Mouse (Mus musculus) hindbrain, embryonic 12.5 days (tissue): ENCODE results near the gene Gm6176. TPM values are rescaled to one million over a fixed set of nuclear protein-coding genes. Genes with fewer than 3 reads are reported as not detected.
"Not testable (repeated sequence)": the region's sequence is repeated elsewhere in the genome, so short reads cannot be mapped to it uniquely, and the experiment has no call there.

Source experiments
- ATAC-seq: fragments of 200-750 bp; cut with Nextera tagmentation; 2 replicates; pipeline ENCODE4 v1.8.0; 2017; ENCODE audit warnings: moderate TSS enrichment; ENCODE audit not compliant: low FRiP score
- H3K27ac ChIP-seq: fragments of 300-500 bp; sonication (generic); 2 replicates; pipeline ENCODE4 v1.5.1; 2016; ENCODE audit warnings: mild to moderate bottlenecking
- H3K27me3 ChIP-seq: fragments of 300-500 bp; sonication (generic); 2 replicates; pipeline ENCODE4 v1.6.1; 2016; ENCODE audit warnings: mild to moderate bottlenecking
- H3K36me3 ChIP-seq: fragments of 300-500 bp; sonication (generic); 2 replicates; pipeline ENCODE4 v1.6.1; 2016; ENCODE audit warnings: mild to moderate bottlenecking
- H3K4me1 ChIP-seq: fragments of 300-500 bp; sonication (generic); 2 replicates; pipeline ENCODE4 v1.6.1; 2016
- H3K4me2 ChIP-seq: fragments of 300-500 bp; sonication (generic); replicated peaks from 2 replicates; pipeline ENCODE4 v1.6.1; 2016; ENCODE audit warnings: mild to moderate bottlenecking
- H3K4me3 ChIP-seq: fragments of 300-500 bp; sonication (generic); 2 replicates; pipeline ENCODE4 v1.5.1; 2016; ENCODE audit warnings: mild to moderate bottlenecking
- H3K9ac ChIP-seq: fragments of 300-500 bp; sonication (generic); 2 replicates; pipeline ENCODE4 v1.6.1; 2016; ENCODE audit warnings: mild to moderate bottlenecking, moderate library complexity
- H3K9me3 ChIP-seq: fragments of 300-500 bp; sonication (generic); replicated peaks from 2 replicates; pipeline ENCODE4 v1.6.1; 2016; ENCODE audit warnings: mild to moderate bottlenecking
- WGBS: fragments of 180-500 bp; shearing (Covaris S2); methylation state at CpG from one replicate; pipeline ENCODE4 v1.1.7; 2016; 5-methylcytosine and 5-hydroxymethylcytosine counted together
- polyA plus RNA-seq: library from polyadenylated mRNA; unstranded; fragments of >200 nt; fragmentation: Nextera tagmentation; extraction: Ambion mirVana; gene quantifications from 2 replicates; pipeline ENCODE4 v1.2.1, GENCODE M21; 2016

The Gm6176 gene
- not detected in 2 replicates for polyA plus RNA-seq

- not testable (repeated sequence) for H3K4me2 ChIP-seq, H3K27ac ChIP-seq, H3K4me3 ChIP-seq, H3K9me3 ChIP-seq, H3K9ac ChIP-seq, H3K36me3 ChIP-seq, H3K27me3 ChIP-seq, H3K4me1 ChIP-seq, ATAC-seq
- WGBS: no CpG with 5 or more reads among the region's 1 CpGs
These were observed at the start of gene Gm6176 for GRCm38 (mm10) chr7:22056205-22056604. Gene Gm6176, minus strand, starts transcription at chr7:22056305.

- H3K27me3 ChIP-seq, H3K9me3 ChIP-seq, H3K4me3 ChIP-seq, H3K36me3 ChIP-seq, H3K27ac ChIP-seq, H3K4me1 ChIP-seq, H3K4me2 ChIP-seq, ATAC-seq, H3K9ac ChIP-seq: not testable (repeated sequence)
- no CpG with 5 or more reads among the region's 7 CpGs for WGBS
These were observed 12.7 kb upstream of the Gm6176 start, which contains the start of gene Vmn1r139 for GRCm38 (mm10) chr7:22068757-22069156. Gene Vmn1r139, plus strand, starts transcription at chr7:22069057.

- H3K9me3 ChIP-seq, H3K9ac ChIP-seq, H3K4me3 ChIP-seq, H3K4me2 ChIP-seq, H3K4me1 ChIP-seq, ATAC-seq, H3K27ac ChIP-seq, H3K36me3 ChIP-seq, H3K27me3 ChIP-seq: not testable (repeated sequence)
- WGBS: no CpG with 5 or more reads among the region's 2 CpGs
These were observed 27.3 kb downstream of the Gm6176 start, which contains the start of gene Vmn1r138 for GRCm38 (mm10) chr7:22028797-22029196. Gene Vmn1r138, minus strand, starts transcription at chr7:22028897.

Other genes with a start within 250 kb of the Gm6176 start
- not detected in 2 replicates for gene Vmn1r135, start 224.0 kb downstream of the Gm6176 start, polyA plus RNA-seq
- gene Gm5725, start 212.0 kb downstream of the Gm6176 start, polyA plus RNA-seq: not detected in 2 replicates
- not detected in 2 replicates for gene Gm5891, start 135.0 kb downstream of the Gm6176 start, polyA plus RNA-seq
- gene Vmn1r137, start 61.7 kb downstream of the Gm6176 start, polyA plus RNA-seq: not detected in 2 replicates
- gene Vmn1r138, start 27.4 kb downstream of the Gm6176 start, polyA plus RNA-seq: not detected in 2 replicates
- not detected in 2 replicates for gene Vmn1r139, start 12.8 kb upstream of the Gm6176 start, polyA plus RNA-seq
- gene Gm16451, start 61.9 kb upstream of the Gm6176 start, polyA plus RNA-seq: not detected in 2 replicates
- gene Gm10666, start 78.4 kb upstream of the Gm6176 start, polyA plus RNA-seq: not detected in 2 replicates
- not detected in 2 replicates for gene Vmn1r142, start 107.7 kb upstream of the Gm6176 start, polyA plus RNA-seq
- gene Vmn1r143, start 133.1 kb upstream of the Gm6176 start, polyA plus RNA-seq: not detected in 2 replicates
- gene Gm8653, start 145.0 kb upstream of the Gm6176 start, polyA plus RNA-seq: not detected in 2 replicates
- not detected in 2 replicates for gene Gm8453, start 173.2 kb upstream of the Gm6176 start, polyA plus RNA-seq